Mouse (Mus musculus): ENCODE data around the gene Pikfyve.

DNA sequence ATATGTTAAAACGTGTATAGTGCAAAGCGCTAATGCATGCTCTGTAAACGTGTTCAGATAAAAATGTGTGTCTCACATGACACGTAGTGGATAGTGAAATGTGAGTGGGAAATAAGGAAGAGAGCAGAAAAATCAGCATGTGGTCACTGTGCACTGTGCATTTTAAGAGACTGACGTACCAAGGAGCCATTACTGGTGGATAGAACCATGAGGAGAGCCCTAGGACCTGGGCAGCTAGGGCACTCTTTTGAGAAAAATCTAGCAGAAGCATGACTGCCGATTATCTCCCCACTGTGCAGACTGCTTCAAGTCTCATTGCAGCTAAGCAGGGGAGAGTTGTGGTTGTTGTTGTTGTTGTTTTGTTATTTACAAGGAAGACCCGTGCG is 128.5 kb downstream of the Pikfyve start:
- no peak for TF ChIP-seq ZC3H11A (IDR thresholded peaks at IDR 0.05; ENCODE audit: borderline replicate concordance, low read depth, low read length)
- no peak for TF ChIP-seq HCFC1 (IDR thresholded peaks at IDR 0.05; ENCODE audit: borderline replicate concordance, insufficient read depth, low read length)
- TF ChIP-seq MAFK (IDR thresholded peaks at IDR 0.05; ENCODE audit: insufficient read depth, low read depth, low read length), result no peak

Measured in ES-E14 (cell line).